Mouse (Mus musculus) liver, embryonic 14.5 days (tissue): ENCODE data around the gene Hsd17b2. TPM values are rescaled to one million over a fixed set of nuclear protein-coding genes. Genes with fewer than 3 reads are reported as not detected.

Experiments used
- ATAC-seq: fragments of 200-750 bp; cut with Nextera tagmentation; 2 replicates; pipeline ENCODE4 v1.8.0; 2017; ENCODE audit warnings: moderate number of reproducible peaks, mild to moderate bottlenecking, moderate library complexity; ENCODE audit not compliant: insufficient read depth
- DNase-seq, 3 experiments: peaks; one replicate each; pipeline ENCODE4 v3.0.0-alpha.2; 2012 to 2013; ENCODE audit warnings: low read depth in 3 of 3, low spot score in 3 of 3
- H3K27ac ChIP-seq: fragments of 300-500 bp; sonication (generic); 2 replicates; pipeline ENCODE4 v1.5.1; 2014; ENCODE audit warnings: moderate library complexity, mild to moderate bottlenecking, control low read depth, inconsistent platforms
- H3K27me3 ChIP-seq: fragments of 300-500 bp; sonication (generic); 2 replicates; pipeline ENCODE4 v1.6.1; 2014; ENCODE audit warnings: mild to moderate bottlenecking, low read length, moderate library complexity; ENCODE audit not compliant: control insufficient read depth, insufficient read depth
- H3K36me3 ChIP-seq: fragments of 300-500 bp; sonication (generic); replicated peaks from 2 replicates; pipeline ENCODE4 v1.6.1; 2014; ENCODE audit warnings: low read depth; ENCODE audit not compliant: control insufficient read depth, insufficient read depth
- H3K4me1 ChIP-seq, 2 experiments: fragments of 200-500 bp in 1 of 2; fragments of 300-500 bp in 1 of 2; sonication (generic) in 1 of 2; replicated peaks; 2 replicates each; pipeline ENCODE4 v1.6.1; 2012 to 2014; ENCODE audit warnings: antibody characterized with exemption in 1 of 2, inconsistent platforms in 1 of 2, low read length in 1 of 2; ENCODE audit not compliant: control insufficient read depth in 2 of 2, insufficient read depth in 2 of 2
- H3K4me2 ChIP-seq: fragments of 300-500 bp; sonication (generic); 2 replicates; pipeline ENCODE4 v1.6.1; 2014; ENCODE audit warnings: low read depth, mild to moderate bottlenecking, control low read depth, moderate library complexity
- H3K4me3 ChIP-seq, 2 experiments: fragments of 200-500 bp in 1 of 2; fragments of 300-500 bp in 1 of 2; sonication (generic) in 1 of 2; 2 replicates each; pipeline ENCODE4 v1.5.1; 2012 to 2014; ENCODE audit warnings: low read depth in 2 of 2, low read length in 2 of 2, mild to moderate bottlenecking in 2 of 2, control low read depth in 1 of 2, inconsistent platforms in 1 of 2, moderate library complexity in 1 of 2; ENCODE audit not compliant: insufficient read depth in 1 of 2
- H3K9ac ChIP-seq: fragments of 300-500 bp; sonication (generic); replicated peaks from 2 replicates; pipeline ENCODE4 v1.6.1; 2014; ENCODE audit warnings: mild to moderate bottlenecking, control low read depth, moderate library complexity
- H3K9me3 ChIP-seq: fragments of 300-500 bp; sonication (generic); 2 replicates; pipeline ENCODE4 v1.6.1; 2016; ENCODE audit warnings: low read length, mixed read lengths; ENCODE audit not compliant: control insufficient read depth
- CTCF ChIP-seq: IDR thresholded peaks from 2 replicates; pipeline ENCODE4 v1.5.1; 2016; ENCODE audit warnings: antibody characterized with exemption, low read depth, control low read depth
- EP300 ChIP-seq: IDR thresholded peaks from 2 replicates; pipeline ENCODE4 v1.6.1; 2016; ENCODE audit warnings: antibody characterized with exemption, low read depth
- WGBS: fragments of 180-500 bp; shearing (Covaris S2); extraction: QIAGEN DNeasy Blood & Tissue Kit; methylation state at CpG from one replicate; pipeline ENCODE4 v1.1.7; 2014; ENCODE audit not compliant: insufficient replicate concordance; 5-methylcytosine and 5-hydroxymethylcytosine counted together
- polyA plus RNA-seq, 2 experiments: library from polyadenylated mRNA; depleted of rRNA in 1 of 2; stranded (reverse) in 1 of 2; unstranded in 1 of 2; fragments of >200 nt; fragmentation: Nextera tagmentation in 1 of 2; extraction: Ambion mirVana in 1 of 2; gene quantifications; 2 replicates each; pipeline versions ENCODE4 v1.2.1 to v1.2.3; 2012 to 2014

Gene Hsd17b2
- polyA plus RNA-seq, 2 experiments: 32.7 to 65.1 TPM

DNA sequence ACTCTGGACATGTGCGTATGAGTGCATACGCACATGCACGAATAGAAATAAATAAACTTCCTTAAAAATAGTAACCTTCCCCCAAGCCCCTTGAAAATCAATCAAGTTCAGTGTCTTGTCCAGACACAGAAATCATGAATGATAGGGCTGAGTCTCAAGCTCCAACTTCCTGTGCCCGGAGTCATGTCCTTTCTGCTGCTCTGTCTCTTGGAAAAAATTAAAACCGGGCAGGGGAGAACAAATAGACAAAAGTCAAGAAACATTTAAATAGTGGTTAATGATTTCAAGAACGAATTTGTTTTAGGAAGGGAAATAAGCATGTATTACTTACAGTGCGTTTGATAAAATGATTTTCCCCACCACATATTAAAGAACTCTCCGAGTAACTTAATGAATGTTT lies 24.7 kb upstream of the Hsd17b2 start:
- no peak for ATAC-seq
- no peaks in the 10 kb centered on the region for H3K27me3 ChIP-seq
- no peak for TF ChIP-seq EP300
- no peak for TF ChIP-seq CTCF
- H3K4me3 ChIP-seq: no peak overlapping the region
- no peaks in the 10 kb centered on the region for H3K36me3 ChIP-seq
- H3K4me2 ChIP-seq: no peak overlapping the region; the same call in 1 of the 2 replicates
- 57% methylated on average over 8 of the region's 8 CpGs for WGBS
- H3K27ac ChIP-seq: no peak overlapping the region
- H3K9me3 ChIP-seq: no peaks in the 10 kb centered on the region
- DNase-seq: no peak
- no peak overlapping the region for H3K9ac ChIP-seq
- peaks cover 0 to 9% of the 10 kb centered on the region in 2 experiments; a peak in 1 of 4 replicates for H3K4me1 ChIP-seq

DNA sequence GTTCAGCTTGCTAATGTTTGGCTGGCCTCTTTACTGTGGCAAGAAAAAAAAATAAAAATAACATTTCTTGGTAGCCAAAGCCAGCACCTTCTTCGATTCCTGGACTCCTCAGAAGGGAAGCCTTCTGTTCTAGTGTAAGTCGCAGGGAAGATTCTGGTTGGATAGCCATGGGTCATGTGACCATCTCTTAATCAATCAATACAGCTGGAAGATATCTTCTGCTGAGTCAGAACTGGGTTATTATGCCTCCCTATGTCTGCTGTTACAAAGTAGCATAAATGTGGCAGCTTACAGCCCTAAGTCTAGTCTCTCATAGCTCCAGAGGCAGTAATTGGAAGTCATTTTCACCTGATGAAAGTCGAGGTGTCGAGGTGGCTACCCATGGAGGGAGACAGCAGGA lies 23.1 kb upstream of the Hsd17b2 start:
- H3K9ac ChIP-seq: no peak overlapping the region
- no peak overlapping the region for H3K4me2 ChIP-seq
- ATAC-seq (no peak), DNase-seq (no peak)
- no peak overlapping the region for H3K27ac ChIP-seq
- H3K4me3 ChIP-seq: no peak overlapping the region
- TF ChIP-seq CTCF (no peak), EP300 (no peak)
- H3K9me3 ChIP-seq: no peaks in the 10 kb centered on the region
- WGBS: 52% methylated on average over 4 of the region's 4 CpGs
- peaks cover 0 to 9% of the 10 kb centered on the region in 2 experiments; a peak in 1 of 4 replicates for H3K4me1 ChIP-seq
- H3K27me3 ChIP-seq: no peaks in the 10 kb centered on the region
- H3K36me3 ChIP-seq: no peaks in the 10 kb centered on the region

DNA sequence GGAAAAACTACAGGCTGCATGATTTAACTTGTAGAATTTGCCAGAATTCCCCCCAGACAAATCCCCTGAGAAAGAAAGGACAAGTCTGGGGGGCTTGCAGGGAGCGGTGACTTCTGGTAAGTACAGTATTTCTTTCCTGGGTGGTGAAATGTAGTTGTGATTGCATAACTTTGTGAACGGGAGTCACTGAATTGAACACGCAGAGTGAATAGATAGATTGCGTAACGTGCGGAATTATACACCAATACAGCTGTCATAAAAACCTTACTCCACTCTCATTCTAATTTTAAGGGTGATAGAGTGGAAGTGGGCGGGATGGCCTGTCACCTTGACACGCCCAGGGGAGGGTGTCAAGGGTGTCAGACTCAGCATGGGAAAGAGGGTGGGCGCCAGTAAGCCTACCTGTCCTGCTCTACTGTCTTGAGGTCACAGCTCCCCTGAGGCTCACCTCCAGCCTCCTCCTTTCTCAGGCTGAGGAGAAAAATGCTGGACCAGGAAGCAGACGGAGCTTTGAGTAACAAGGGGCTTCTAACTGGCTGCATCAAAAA lies 17.7 kb upstream of the Hsd17b2 start:
- H3K9me3 ChIP-seq: no peaks in the 10 kb centered on the region
- no peak overlapping the region for H3K4me3 ChIP-seq
- H3K4me2 ChIP-seq: no peak overlapping the region
- no peak overlapping the region for H3K9ac ChIP-seq
- H3K27me3 ChIP-seq: no peaks in the 10 kb centered on the region
- TF ChIP-seq CTCF (no peak), EP300 (no peak)
- 56% methylated on average over 10 of the region's 10 CpGs for WGBS
- peaks cover 0 to 2% of the 10 kb centered on the region in 2 experiments; a peak in 1 of 4 replicates for H3K4me1 ChIP-seq
- no peak for DNase-seq
- H3K36me3 ChIP-seq: no peaks in the 10 kb centered on the region
- ATAC-seq: no peak
- H3K27ac ChIP-seq: no peak overlapping the region

DNA sequence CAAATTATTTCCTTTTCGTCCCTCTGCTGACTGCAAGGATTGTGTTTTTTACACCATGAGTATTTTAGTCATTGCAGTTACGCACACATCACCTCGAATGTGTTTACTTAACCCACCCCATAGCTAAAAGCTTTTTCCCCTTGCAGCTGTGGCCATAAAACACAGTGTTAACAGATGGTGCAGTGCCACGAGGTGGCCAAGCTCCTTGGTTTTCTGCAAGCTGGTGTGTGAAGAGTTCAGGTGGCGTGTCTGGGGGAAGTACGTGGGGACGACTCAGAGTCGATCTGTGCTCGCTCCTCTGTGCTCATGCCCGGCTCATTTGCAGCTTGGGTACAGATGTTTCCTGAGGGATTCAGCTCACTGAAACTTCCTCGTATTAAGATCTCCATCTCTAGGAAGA lies 17.2 kb upstream of the Hsd17b2 start:
- Histone ChIP-seq H3K4me1 (peaks cover 0 to 2% of the 10 kb centered on the region in 2 experiments; a peak in 1 of 4 replicates), H3K9me3 (no peaks in the 10 kb centered on the region), H3K27me3 (no peaks in the 10 kb centered on the region), H3K4me3 (no peak overlapping the region), H3K9ac (no peak overlapping the region), H3K27ac (no peak overlapping the region), H3K36me3 (no peaks in the 10 kb centered on the region), H3K4me2 (no peak overlapping the region)
- WGBS: 33% methylated on average over 11 of the region's 11 CpGs
- DNase-seq: no peak
- no peak for ATAC-seq
- TF ChIP-seq CTCF: no peak
- no peak for TF ChIP-seq EP300

DNA sequence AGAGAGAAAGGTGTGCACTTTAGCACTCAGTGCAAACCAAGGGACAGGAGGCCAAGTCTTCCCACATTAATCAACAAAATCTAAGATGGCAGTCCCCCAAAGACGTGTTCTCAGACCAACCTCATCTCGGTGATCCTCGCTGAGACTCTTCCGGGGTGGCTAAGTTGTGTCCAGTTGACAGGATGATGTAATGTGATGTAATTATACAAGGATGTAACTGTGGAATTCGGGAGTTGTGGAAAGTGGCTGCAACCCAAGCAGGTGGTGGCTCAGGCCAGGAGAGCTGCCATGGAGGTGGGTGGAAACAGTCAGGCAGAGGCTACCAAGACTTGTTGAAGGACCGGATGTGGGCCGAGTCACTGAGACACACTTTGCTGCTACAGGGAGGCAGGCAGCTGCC lies 13.8 kb upstream of the Hsd17b2 start:
- TF ChIP-seq EP300 (no peak), CTCF (no peak)
- 61% methylated on average over 7 of the region's 7 CpGs for WGBS
- Histone ChIP-seq H3K4me1 (peaks cover 0 to 7% of the 10 kb centered on the region in 2 experiments; a peak in 2 of 4 replicates), H3K27ac (no peak overlapping the region), H3K4me3 (no peak overlapping the region), H3K27me3 (no peaks in the 10 kb centered on the region), H3K36me3 (no peaks in the 10 kb centered on the region), H3K9me3 (no peaks in the 10 kb centered on the region), H3K9ac (no peak overlapping the region), H3K4me2 (no peak overlapping the region)
- ATAC-seq: no peak
- DNase-seq: no peak
